In genomic region chr7:19443344-19443743, GRCm38 (mm10) we compare ENCODE assay signal across 8 mouse cellular contexts. TPM values are rescaled to one million over a fixed set of nuclear protein-coding genes. Genes with fewer than 3 reads are reported as not detected.
A peak's percentile ranks its signal among the peaks of the same experiment; 100 is the strongest.
DNase-seq lines count a peak whose midpoint lies in the region; ATAC-seq and TF ChIP-seq lines count a peak whose summit lies in the region.

No protein-coding gene starts in this region.

- H3K4me3 ChIP-seq in embryonic facial prominence, embryonic 10.5 days, result no peak overlapping the region
- H3K4me3 ChIP-seq in heart, embryonic 16.5 days (ENCODE audit: low read length), result no peak overlapping the region
- no peak overlapping the region for H3K4me3 ChIP-seq in kidney, postnatal 0 days (replicated peaks; ENCODE audit: low read depth, low read length)
- no peak overlapping the region for H3K4me3 ChIP-seq in liver, embryonic 12.5 days

- H3K9ac ChIP-seq in heart, embryonic 16.5 days (ENCODE audit: low read length), result no peak overlapping the region
- H3K9ac ChIP-seq in kidney, postnatal 0 days (ENCODE audit: low read depth, low read length), result no peak overlapping the region
- no peak overlapping the region for H3K9ac ChIP-seq in liver, embryonic 12.5 days

- WGBS in embryonic facial prominence, embryonic 10.5 days, result 41% methylated on average over 3 of the region's 3 CpGs
- 35% methylated on average over 3 of the region's 3 CpGs for WGBS in heart, embryonic 16.5 days
- WGBS in kidney, postnatal 0 days, result 35% methylated on average over 3 of the region's 3 CpGs
- 41% methylated on average over 3 of the region's 3 CpGs for WGBS in liver, embryonic 12.5 days (ENCODE audit: insufficient replicate concordance)

- ATAC-seq in heart, embryonic 16.5 days (replicated peaks; ENCODE audit: extremely low read depth, insufficient read depth, low FRiP score), result 0 out of 2 replicates have a peak, but pooled peaks have one; percentile 39
- peak; percentile 76 for ATAC-seq in kidney, postnatal 0 days (replicated peaks; ENCODE audit: low FRiP score, low read depth)
- 0 out of 2 replicates have a peak, but pooled peaks have one; percentile 13 for ATAC-seq in liver, embryonic 12.5 days

- no peaks in the 10 kb centered on the region for H3K4me1 ChIP-seq in embryonic facial prominence, embryonic 10.5 days
- H3K4me1 ChIP-seq in heart, embryonic 16.5 days (ENCODE audit: control insufficient read depth, insufficient read depth, low read length), result no peaks in the 10 kb centered on the region
- H3K4me1 ChIP-seq in kidney, postnatal 0 days (replicated peaks; ENCODE audit: insufficient read depth, low read length), result no peaks in the 10 kb centered on the region
- H3K4me1 ChIP-seq in liver, embryonic 12.5 days, result peaks cover 23% of the 10 kb centered on the region

- peak; percentile 65 for DNase-seq in A20 (ENCODE audit: low read depth, low spot score)
- peak; percentile 86 for DNase-seq in adrenal gland, postnatal 25 days
- DNase-seq in embryonic facial prominence, embryonic 10.5 days (ENCODE audit: low spot score), result peak; percentile 82
- peak; percentile 89 for DNase-seq in kidney, postnatal 0 days (ENCODE audit: low spot score)
- DNase-seq in neural tube, embryonic 10.5 days (ENCODE audit: extremely low spot score, low spot score), result peak; percentile 86
- peak; percentile 86 for DNase-seq in splenic B cell, adult 2 months (ENCODE audit: low read depth, low spot score)

- TF ChIP-seq CTCF in kidney, postnatal 0 days (IDR thresholded peaks at IDR 0.05; ENCODE audit: low read depth), result peak; percentile 94

- no peaks in the 10 kb centered on the region for H3K27me3 ChIP-seq in embryonic facial prominence, embryonic 10.5 days (replicated peaks; ENCODE audit: low read depth, poor library complexity, severe bottlenecking)
- no peaks in the 10 kb centered on the region for H3K27me3 ChIP-seq in heart, embryonic 16.5 days (ENCODE audit: control insufficient read depth, insufficient read depth, low read length)
- H3K27me3 ChIP-seq in kidney, postnatal 0 days (ENCODE audit: insufficient read depth, low read length), result no peaks in the 10 kb centered on the region
- no peaks in the 10 kb centered on the region for H3K27me3 ChIP-seq in liver, embryonic 12.5 days (replicated peaks)
- H3K27me3 ChIP-seq in splenic B cell, adult 2 months (ENCODE audit: control insufficient read depth, insufficient read depth, low read length, poor library complexity, severe bottlenecking), result no peaks in the 10 kb centered on the region

- H3K4me2 ChIP-seq in heart, embryonic 16.5 days (ENCODE audit: low read depth, low read length), result no peak overlapping the region
- H3K4me2 ChIP-seq in kidney, postnatal 0 days (ENCODE audit: low read length), result no peak overlapping the region
- H3K4me2 ChIP-seq in liver, embryonic 12.5 days, result no peak overlapping the region

- H3K36me3 ChIP-seq in embryonic facial prominence, embryonic 10.5 days (replicated peaks), result peaks cover 94% of the 10 kb centered on the region
- H3K36me3 ChIP-seq in heart, embryonic 16.5 days (ENCODE audit: control insufficient read depth, insufficient read depth), result peaks cover 34% of the 10 kb centered on the region
- peaks cover 31% of the 10 kb centered on the region for H3K36me3 ChIP-seq in kidney, postnatal 0 days (ENCODE audit: insufficient read depth, low read length)
- peaks cover 75% of the 10 kb centered on the region for H3K36me3 ChIP-seq in liver, embryonic 12.5 days
- no peaks in the 10 kb centered on the region; the same call in none of the 2 replicates for H3K36me3 ChIP-seq in splenic B cell, adult 2 months (ENCODE audit: control insufficient read depth, insufficient read depth, low read length, poor library complexity, severe bottlenecking)

- no peaks in the 10 kb centered on the region for H3K9me3 ChIP-seq in embryonic facial prominence, embryonic 10.5 days
- H3K9me3 ChIP-seq in heart, embryonic 16.5 days (replicated peaks; ENCODE audit: control insufficient read depth, low read length), result no peaks in the 10 kb centered on the region
- H3K9me3 ChIP-seq in kidney, postnatal 0 days (replicated peaks; ENCODE audit: low read length), result no peaks in the 10 kb centered on the region
- H3K9me3 ChIP-seq in liver, embryonic 12.5 days (replicated peaks), result no peaks in the 10 kb centered on the region

- no peak overlapping the region for H3K27ac ChIP-seq in embryonic facial prominence, embryonic 10.5 days (replicated peaks)
- no peak overlapping the region for H3K27ac ChIP-seq in heart, embryonic 16.5 days (ENCODE audit: low read length)
- no peak overlapping the region for H3K27ac ChIP-seq in kidney, postnatal 0 days
- H3K27ac ChIP-seq in liver, embryonic 12.5 days, result no peak overlapping the region

RNA-seq across cellular contexts. Expression of gene Mark4, which starts 15.3 kb away (rescaled TPM):
- total RNA-seq in adrenal gland, postnatal 25 days (2021), result 56.0 and 69.2 TPM in 2 replicates
- polyA plus RNA-seq in embryonic facial prominence, embryonic 10.5 days (2016; fragmentation: Nextera tagmentation; extraction: Ambion mirVana), result 7.1 and 8.0 TPM in 2 replicates
- 4.5 and 6.2 TPM in 2 replicates for polyA plus RNA-seq in heart, embryonic 16.5 days (2015; fragmentation: Nextera tagmentation; extraction: Ambion mirVana)
- polyA plus RNA-seq in kidney, postnatal 0 days (2015; fragmentation: Nextera tagmentation; extraction: Ambion mirVana), result 6.6 and 7.9 TPM in 2 replicates
- 3.8 and 4.2 TPM in 2 replicates for polyA plus RNA-seq in liver, embryonic 12.5 days (2016; fragmentation: Nextera tagmentation; extraction: Ambion mirVana)

RNA-seq across cellular contexts. Expression of gene Exoc3l2, which starts 19.8 kb away (rescaled TPM):
- total RNA-seq in adrenal gland, postnatal 25 days (2021), result 31.9 and 38.0 TPM in 2 replicates
- 1.2 and 1.3 TPM in 2 replicates for polyA plus RNA-seq in embryonic facial prominence, embryonic 10.5 days (2016; fragmentation: Nextera tagmentation; extraction: Ambion mirVana)
- 0.50 and 0.59 TPM in 2 replicates for polyA plus RNA-seq in heart, embryonic 16.5 days (2015; fragmentation: Nextera tagmentation; extraction: Ambion mirVana)
- 6.7 and 8.0 TPM in 2 replicates for polyA plus RNA-seq in kidney, postnatal 0 days (2015; fragmentation: Nextera tagmentation; extraction: Ambion mirVana)
- 3.6 and 3.9 TPM in 2 replicates for polyA plus RNA-seq in liver, embryonic 12.5 days (2016; fragmentation: Nextera tagmentation; extraction: Ambion mirVana)

RNA-seq across cellular contexts. Expression of gene Ckm, which starts 38.8 kb away (rescaled TPM):
- total RNA-seq in adrenal gland, postnatal 25 days (2021), result 1.1 TPM in 1 of 2 replicates, not detected in the other
- polyA plus RNA-seq in embryonic facial prominence, embryonic 10.5 days (2016; fragmentation: Nextera tagmentation; extraction: Ambion mirVana), result 0.20 TPM in 1 of 2 replicates, not detected in the other
- polyA plus RNA-seq in heart, embryonic 16.5 days (2015; fragmentation: Nextera tagmentation; extraction: Ambion mirVana), result 2,882 and 3,117 TPM in 2 replicates
- polyA plus RNA-seq in kidney, postnatal 0 days (2015; fragmentation: Nextera tagmentation; extraction: Ambion mirVana), result 1.0 and 1.2 TPM in 2 replicates
- polyA plus RNA-seq in liver, embryonic 12.5 days (2016; fragmentation: Nextera tagmentation; extraction: Ambion mirVana), result 0.15 and 0.20 TPM in 2 replicates

RNA-seq across cellular contexts. Expression of gene Klc3, which starts 39.4 kb away (rescaled TPM):
- 1.9 and 2.9 TPM in 2 replicates for total RNA-seq in adrenal gland, postnatal 25 days (2021)
- polyA plus RNA-seq in embryonic facial prominence, embryonic 10.5 days (2016; fragmentation: Nextera tagmentation; extraction: Ambion mirVana), result 7.9 and 8.8 TPM in 2 replicates
- polyA plus RNA-seq in heart, embryonic 16.5 days (2015; fragmentation: Nextera tagmentation; extraction: Ambion mirVana), result 4.1 and 5.0 TPM in 2 replicates
- polyA plus RNA-seq in kidney, postnatal 0 days (2015; fragmentation: Nextera tagmentation; extraction: Ambion mirVana), result 6.7 and 8.2 TPM in 2 replicates
- polyA plus RNA-seq in liver, embryonic 12.5 days (2016; fragmentation: Nextera tagmentation; extraction: Ambion mirVana), result 0.58 and 1.2 TPM in 2 replicates

Comparison
In these comparisons a context has a peak if more than half of its experiments do, and no peak if none do; other contexts are left out.
1. ATAC-seq: peak in every context shown above with its lines; median percentile 76 in kidney, postnatal 0 days; 39 in heart, embryonic 16.5 days; 13 in liver, embryonic 12.5 days.
2. RNA of gene Ckm, which starts 38.8 kb away (polyA plus RNA-seq): 2,882 to 3,117 TPM in heart, embryonic 16.5 days; 1.0 to 1.2 TPM in kidney, postnatal 0 days, 0.15 to 0.20 TPM in liver, embryonic 12.5 days and 0.20 TPM in embryonic facial prominence, embryonic 10.5 days; every median in the first group is over 1,000 times any median in the second.
3. Peak in every context shown above with its lines, with median percentiles within 50 percentile points of each other: DNase-seq.